Mouse (Mus musculus) colon, adult 2 months (tissue): ENCODE results near the gene Gm7978. TPM values are rescaled to one million over a fixed set of nuclear protein-coding genes. Genes with fewer than 3 reads are reported as not detected.

Experiments
- polyA plus RNA-seq: library from polyadenylated mRNA; depleted of rRNA; stranded (reverse); fragments of >200 nt; gene quantifications from 2 replicates; pipeline ENCODE4 v1.2.3, GENCODE M21; 2012; rRNA removed

Gm7978 gene
- not detected in 2 replicates for polyA plus RNA-seq

DNA sequence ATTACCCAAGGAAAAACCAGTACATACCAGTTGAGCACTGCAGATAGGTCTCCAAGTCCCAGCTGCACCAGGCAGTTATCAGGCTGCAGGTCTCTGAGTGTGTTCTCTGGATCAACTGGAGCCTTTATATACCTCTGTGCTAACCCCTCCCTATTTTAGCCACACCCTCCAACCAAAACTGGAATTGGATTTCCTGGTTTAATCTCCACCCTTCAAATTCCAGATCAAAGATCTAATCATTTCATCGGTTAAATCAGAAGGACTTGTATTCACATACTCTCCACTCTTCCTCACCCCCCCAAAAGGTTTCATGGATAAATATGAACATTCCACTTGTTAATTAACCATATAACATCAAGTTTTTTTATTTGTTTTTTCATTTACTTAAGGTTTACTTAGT is at the start of gene Gm7978:
Gm7978 (minus strand) TSS at position 101 of the 400 bp plus-strand sequence.

GRCm38 (mm10) chr5:95775690-95776089 is 39.7 kb upstream of the Gm7978 start, which contains the start of gene E330014E10Rik:
TSS of gene E330014E10Rik (plus strand) at chr5:95775990.

GRCm38 (mm10) chr5:95741714-95742113 is 5.7 kb upstream of the Gm7978 start, which contains the start of gene Gm7982:
TSS of gene Gm7982 (plus strand) at chr5:95742014.

Other genes with a start within 250 kb of the Gm7978 start
- gene Gm3286, start 225.4 kb downstream of the Gm7978 start, polyA plus RNA-seq = not detected in 2 replicates
- not detected in 2 replicates for gene Gm7971, start 141.3 kb downstream of the Gm7978 start, polyA plus RNA-seq
- not detected in 2 replicates for gene Gm7982, start 5.8 kb upstream of the Gm7978 start, polyA plus RNA-seq
- not detected in 2 replicates for gene E330014E10Rik, start 39.8 kb upstream of the Gm7978 start, polyA plus RNA-seq
- 0.61 and 0.93 TPM in 2 replicates for gene Cxcl13, start 220.8 kb upstream of the Gm7978 start, polyA plus RNA-seq